Mouse (Mus musculus) bone marrow macrophage, adult 2 months (primary cell): ENCODE data around the gene Neurog2. TPM values are rescaled to one million over a fixed set of nuclear protein-coding genes. Genes with fewer than 3 reads are reported as not detected.

Experiments
- H3K27ac ChIP-seq: 2 replicates; pipeline ENCODE4 v1.5.1; 2012; ENCODE audit warnings: low read depth, low read length; ENCODE audit not compliant: insufficient read depth
- H3K4me1 ChIP-seq: 2 replicates; pipeline ENCODE4 v1.6.1; 2012; ENCODE audit warnings: low read length; ENCODE audit not compliant: control insufficient read depth, insufficient read depth
- H3K4me3 ChIP-seq: 2 replicates; pipeline ENCODE4 v1.5.1; 2012; ENCODE audit warnings: mild to moderate bottlenecking, low read length, moderate library complexity; ENCODE audit not compliant: insufficient read depth
- CTCF ChIP-seq: IDR thresholded peaks from 2 replicates; pipeline ENCODE4 v1.5.1; 2012; ENCODE audit warnings: low read depth, mild to moderate bottlenecking, low read length, moderate library complexity
- POLR2A ChIP-seq: IDR thresholded peaks from 2 replicates; pipeline ENCODE4 v1.6.1; 2012; ENCODE audit warnings: mild to moderate bottlenecking, low read depth, low read length, borderline replicate concordance
- polyA plus RNA-seq: library from polyadenylated mRNA; stranded (reverse); fragments of >200 nt; gene quantifications from 2 replicates; pipeline ENCODE4 v1.2.4, GENCODE M21; 2012; ENCODE audit not compliant: missing spikeins, insufficient read depth, insufficient read length

Neurog2 gene
- polyA plus RNA-seq, 1 experiment, result not detected

DNA sequence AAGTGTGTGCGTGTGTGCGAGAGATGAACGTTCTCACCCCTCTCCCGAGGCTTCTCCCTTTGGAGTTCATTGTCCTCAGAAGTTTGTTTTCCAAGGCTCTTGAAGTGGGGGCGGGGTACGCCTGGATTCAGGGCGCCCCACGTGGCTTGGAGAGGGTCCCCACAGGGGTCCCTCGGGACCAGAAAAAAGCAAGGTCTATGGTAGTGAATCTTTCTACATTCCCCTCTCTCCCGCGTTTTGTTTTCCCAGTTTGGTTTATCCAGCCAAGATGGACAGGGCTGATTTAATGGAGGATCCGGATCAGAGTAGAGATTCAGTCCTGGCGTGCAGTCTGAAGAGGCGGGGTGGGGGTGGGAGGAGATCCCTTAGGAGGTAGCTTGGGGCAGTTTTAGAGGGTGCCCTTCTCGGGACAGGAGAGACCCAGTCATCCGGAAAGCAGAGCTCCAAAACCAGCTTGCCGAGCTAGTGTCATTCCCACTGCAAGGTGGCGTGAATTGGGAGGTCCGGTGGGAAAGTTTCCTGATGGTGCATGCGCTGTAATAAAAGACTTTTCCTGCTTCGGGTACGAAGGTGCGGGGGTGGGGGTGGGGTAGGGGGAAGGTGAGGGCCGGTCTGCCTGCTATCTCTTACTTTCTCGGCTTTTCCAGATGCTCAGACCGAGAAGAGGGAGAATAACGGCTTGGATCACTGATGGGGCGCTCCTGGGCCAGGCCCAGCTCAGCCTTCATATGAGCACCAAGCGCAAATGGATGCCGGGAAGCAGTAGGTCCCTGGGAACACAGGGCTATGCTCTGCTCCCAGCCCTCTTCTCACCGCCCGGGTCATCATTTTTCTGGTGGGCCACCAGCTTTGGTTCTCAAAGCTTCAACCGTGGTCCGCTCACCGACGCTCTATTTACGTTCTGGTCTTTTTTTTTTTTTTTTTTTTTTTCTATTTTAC is 8.1 kb downstream of the Neurog2 start:
- no peak overlapping the region for H3K27ac ChIP-seq
- H3K4me1 ChIP-seq, result no peaks in the 10 kb centered on the region
- H3K4me3 ChIP-seq, result no peak overlapping the region
- TF ChIP-seq POLR2A (no peak), CTCF (no peak)

- TF ChIP-seq CTCF, result no peak
- TF ChIP-seq POLR2A, result no peak
- no peak overlapping the region for H3K27ac ChIP-seq
- H3K4me3 ChIP-seq, result no peak overlapping the region
- H3K4me1 ChIP-seq, result no peaks in the 10 kb centered on the region
Measured at GRCm38 (mm10) chr3:127642211-127642610, 9.3 kb downstream of the Neurog2 start.

DNA sequence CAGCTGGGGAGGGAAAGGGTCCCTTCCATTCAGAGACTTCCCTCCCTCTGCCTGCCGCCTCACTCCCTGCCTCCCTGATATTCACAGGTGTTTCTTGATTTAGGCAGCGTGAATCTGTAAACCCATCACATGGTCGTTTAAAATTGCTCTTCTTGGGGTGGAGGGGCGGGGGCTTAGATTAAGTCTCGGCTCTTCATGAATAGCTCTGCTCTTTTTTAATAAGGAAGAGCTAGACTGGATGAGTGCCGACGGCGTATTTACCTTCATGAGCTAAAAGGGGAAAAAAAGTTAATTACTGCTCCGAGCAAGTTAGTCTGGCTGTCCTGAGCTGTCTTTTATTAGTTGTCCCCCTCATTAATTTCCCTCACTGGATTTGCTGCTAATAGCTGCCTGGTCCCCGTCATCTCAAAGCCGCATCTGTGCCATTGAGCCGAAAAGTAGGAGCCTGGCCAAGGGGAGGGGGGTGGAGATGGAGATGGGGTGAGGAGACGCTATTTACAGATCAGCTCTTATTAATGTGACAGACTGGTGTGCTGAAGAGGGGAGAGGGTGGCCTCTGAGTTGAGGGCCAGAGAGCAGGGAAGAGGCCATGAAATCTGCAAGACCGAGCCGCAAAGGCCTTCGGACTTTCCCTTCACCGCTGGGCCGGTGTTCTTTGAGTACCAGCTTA is 13.4 kb downstream of the Neurog2 start:
- TF ChIP-seq POLR2A, result no peak
- no peak for TF ChIP-seq CTCF
- Histone ChIP-seq H3K27ac (no peak overlapping the region), H3K4me3 (no peak overlapping the region), H3K4me1 (no peaks in the 10 kb centered on the region)

- TF ChIP-seq POLR2A, result no peak
- TF ChIP-seq CTCF, result no peak
- H3K27ac ChIP-seq, result no peak overlapping the region
- peaks cover 12% of the 10 kb centered on the region for H3K4me1 ChIP-seq
- no peak overlapping the region for H3K4me3 ChIP-seq
Measured at GRCm38 (mm10) chr3:127651742-127652653, 19.1 kb downstream of the Neurog2 start.

DNA sequence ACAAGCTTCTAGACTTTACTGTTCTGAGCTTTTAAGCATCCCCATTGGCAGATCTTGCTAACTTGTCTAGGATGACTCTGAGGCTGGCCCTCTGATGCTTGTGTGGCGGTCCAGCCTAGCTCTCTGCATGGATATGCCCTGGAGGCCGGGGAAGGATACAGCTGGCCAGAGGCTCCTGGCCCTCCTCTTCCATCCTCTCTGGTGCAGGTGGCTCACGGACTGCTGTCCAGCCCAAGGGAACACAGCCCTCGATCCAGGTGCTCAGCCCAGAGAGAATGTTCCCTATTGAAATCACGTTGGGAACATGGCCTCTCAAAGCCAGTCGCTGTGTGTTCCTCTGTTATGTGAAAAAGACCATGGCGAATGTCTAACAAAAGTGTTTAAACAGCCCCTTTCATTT is 27.8 kb downstream of the Neurog2 start:
- TF ChIP-seq CTCF (no peak), POLR2A (no peak)
- no peak overlapping the region for H3K27ac ChIP-seq

DNA sequence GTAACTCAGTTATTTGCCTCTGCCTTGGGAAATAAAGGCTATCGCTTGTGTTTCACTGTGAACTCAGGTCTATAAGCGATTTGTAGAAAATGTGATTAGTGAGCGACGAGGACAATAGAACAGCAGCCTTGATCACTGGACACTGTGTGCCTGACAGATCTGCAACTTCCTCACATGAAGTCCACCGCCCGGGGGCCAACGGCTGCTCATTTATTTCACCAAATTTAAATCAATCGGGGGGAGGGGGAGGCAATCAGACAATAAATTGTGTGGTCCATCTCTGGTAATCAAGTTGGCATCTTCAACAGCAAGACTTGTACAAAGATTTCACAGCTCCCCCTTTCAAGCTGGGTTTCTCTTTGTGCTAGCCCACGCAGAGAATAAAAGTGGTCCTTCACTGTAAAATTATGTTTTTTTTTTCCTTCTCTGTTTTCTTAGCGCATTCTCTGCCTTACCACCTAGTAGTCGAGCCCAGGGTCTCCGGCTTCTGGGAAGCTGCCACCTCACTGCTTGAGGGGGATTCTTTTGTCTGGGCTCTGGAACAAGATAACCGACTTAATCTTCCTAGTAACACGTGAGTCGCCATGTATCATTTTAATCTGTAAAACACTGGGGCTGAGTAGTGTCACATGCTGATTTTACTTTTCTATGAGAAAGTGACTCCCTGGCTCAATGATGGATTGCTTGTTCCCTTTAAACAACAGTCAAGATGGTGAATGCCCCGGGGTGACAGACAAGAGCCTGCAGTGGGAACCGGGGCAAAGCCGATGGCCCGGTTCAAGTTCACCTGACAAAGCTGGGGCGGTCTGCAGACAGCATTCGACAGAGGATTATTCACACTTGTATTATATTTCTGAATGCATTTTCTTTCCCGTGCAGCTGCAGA is 29.0 kb downstream of the Neurog2 start:
- H3K4me3 ChIP-seq, result no peak overlapping the region
- no peak for TF ChIP-seq POLR2A
- no peak for TF ChIP-seq CTCF
- H3K27ac ChIP-seq, result no peak overlapping the region
- no peaks in the 10 kb centered on the region for H3K4me1 ChIP-seq

More for the DNA sequence above, 27.8 kb downstream of the Neurog2 start:
- Histone ChIP-seq H3K4me1 (no peaks in the 10 kb centered on the region), H3K4me3 (no peak overlapping the region)

DNA sequence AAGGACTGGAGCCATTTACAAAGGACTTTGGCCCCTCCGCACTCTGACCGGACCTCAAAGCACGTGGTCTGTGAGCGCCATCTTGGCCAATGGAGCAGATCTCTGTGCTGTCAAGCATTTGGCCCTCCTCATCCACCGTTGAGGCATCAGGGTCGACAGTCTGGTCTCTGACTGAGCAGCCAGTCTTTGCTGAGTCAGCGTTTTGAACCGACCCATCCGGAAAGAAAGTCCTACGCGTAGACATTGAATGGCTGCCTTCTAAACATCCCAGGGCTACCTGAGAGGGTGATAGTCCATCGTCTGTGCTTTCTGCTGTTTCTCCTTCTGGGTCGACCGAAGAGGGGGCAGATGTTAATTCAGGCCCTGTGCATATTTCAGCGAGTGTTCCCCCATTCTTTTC is 46.8 kb downstream of the Neurog2 start:
- Histone ChIP-seq H3K27ac (no peak overlapping the region), H3K4me3 (no peak overlapping the region), H3K4me1 (no peaks in the 10 kb centered on the region)
- no peak for TF ChIP-seq POLR2A
- TF ChIP-seq CTCF, result no peak

Other genes with a start within 250 kb of the Neurog2 start
- 0.75 and 1.4 TPM in 2 replicates for gene Ank2, start 133.8 kb upstream of the Neurog2 start, polyA plus RNA-seq
- 34.0 and 36.3 TPM in 2 replicates for gene Larp7, start 79.8 kb upstream of the Neurog2 start, polyA plus RNA-seq
- gene Zgrf1, start 79.6 kb upstream of the Neurog2 start, polyA plus RNA-seq, result 3.5 and 5.0 TPM in 2 replicates
- gene Alpk1, start 147.4 kb downstream of the Neurog2 start, polyA plus RNA-seq, result 29.9 and 35.4 TPM in 2 replicates
- gene Tifa, start 156.7 kb downstream of the Neurog2 start, polyA plus RNA-seq, result 97.9 and 112 TPM in 2 replicates
- gene Ap1ar, start 204.4 kb downstream of the Neurog2 start, polyA plus RNA-seq, result 28.0 and 28.4 TPM in 2 replicates